In the genomic region with DNA sequence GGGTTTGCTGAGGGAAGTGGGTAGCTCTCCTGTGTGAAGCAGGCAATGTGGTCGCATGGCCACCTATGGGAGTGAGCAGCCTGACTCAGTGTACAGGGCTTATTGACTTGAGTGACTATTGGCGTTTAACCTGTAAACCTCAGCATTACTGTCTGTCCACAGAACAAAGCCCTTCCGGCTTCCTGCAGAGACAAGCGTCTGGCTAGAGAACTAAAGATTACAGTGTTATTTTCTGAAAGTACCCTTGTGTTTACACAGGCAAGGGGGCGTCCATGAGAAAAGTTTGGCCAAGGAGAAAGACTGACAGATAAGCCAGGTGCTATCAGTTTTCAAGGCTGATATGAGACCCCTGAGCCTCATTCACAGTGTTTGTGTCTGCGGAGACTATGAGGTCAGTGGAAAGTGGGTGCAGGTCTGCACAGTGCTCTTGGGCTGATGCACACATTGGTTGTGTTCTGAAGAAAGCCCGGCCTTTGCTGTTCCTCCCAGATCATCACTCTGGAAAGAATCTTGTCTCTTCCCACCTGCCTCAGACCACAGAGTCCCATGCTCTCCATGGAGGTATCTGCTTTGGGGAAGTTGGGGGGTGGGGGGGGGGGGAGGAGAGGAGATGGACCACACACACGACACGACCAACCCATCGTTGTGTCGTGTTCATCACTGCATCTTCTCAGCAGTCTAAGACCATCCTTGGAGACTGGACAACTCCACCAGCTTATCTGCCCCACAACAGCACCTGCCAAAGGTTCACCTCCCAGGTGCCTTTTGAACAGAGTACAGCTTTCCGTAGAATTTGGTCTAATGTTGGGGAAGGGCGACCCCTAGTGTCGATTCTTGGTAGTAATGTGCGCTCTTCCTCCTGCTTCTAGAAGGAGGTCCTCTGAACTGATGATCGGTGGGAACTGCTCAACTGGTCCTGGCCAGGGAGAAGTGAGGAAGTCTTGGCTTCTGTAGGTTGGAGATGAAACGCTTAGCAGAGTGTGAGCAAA, we compare ENCODE assay signal across 7 mouse cellular contexts. TPM values are rescaled to one million over a fixed set of nuclear protein-coding genes. Genes with fewer than 3 reads are reported as not detected.
DNase-seq lines count a peak whose midpoint lies in the region; ATAC-seq and TF ChIP-seq lines count a peak whose summit lies in the region.

No protein-coding gene starts in this region.

- peak; percentile 73; the same call in 1 of the 2 replicates for TF ChIP-seq CTCF in small intestine, adult 2 months (IDR thresholded peaks at IDR 0.05; ENCODE audit: extremely low read depth, insufficient read length, insufficient replicate concordance, low read depth, low read length)

- H3K27ac ChIP-seq in midbrain, embryonic 10.5 days (replicated peaks) = no peak overlapping the region
- no peak overlapping the region for H3K27ac ChIP-seq in small intestine, adult 2 months (ENCODE audit: insufficient read depth, low read depth, low read length)

- WGBS in midbrain, embryonic 10.5 days = 34% methylated on average over 17 of the region's 17 CpGs
- 11% methylated on average over 17 of the region's 17 CpGs for WGBS in small intestine, adult 2 months

- intact Hi-C loops in left cerebral cortex, postnatal 25 days (cut with DNase I) = loop anchor here (5.0 to 10.0 kb wide), 4 partner anchors 230 to 760 kb away; a partner anchor contains a TSS

- peaks cover 18% of the 10 kb centered on the region for H3K4me1 ChIP-seq in midbrain, embryonic 10.5 days
- H3K4me1 ChIP-seq in small intestine, adult 2 months (ENCODE audit: control insufficient read depth, insufficient read depth, insufficient read length, low read length) = peaks cover 3% of the 10 kb centered on the region; the same call in 1 of the 2 replicates

- no peaks in the 10 kb centered on the region for H3K36me3 ChIP-seq in midbrain, embryonic 10.5 days
- no peaks in the 10 kb centered on the region for H3K36me3 ChIP-seq in small intestine, adult 2 months (ENCODE audit: control insufficient read depth, insufficient read depth, low read length)

- peak; percentile 69 for ATAC-seq in activated CD4-positive, CD25-positive, alpha-beta regulatory T cell, adult 4 months

- no peaks in the 10 kb centered on the region for H3K9me3 ChIP-seq in midbrain, embryonic 10.5 days (replicated peaks)

- no peak for TF ChIP-seq POLR2A in small intestine, adult 2 months (IDR thresholded peaks at IDR 0.05; ENCODE audit: low read depth, low read length)

- peaks cover 33% of the 10 kb centered on the region for H3K27me3 ChIP-seq in midbrain, embryonic 10.5 days (ENCODE audit: low read depth, poor library complexity, severe bottlenecking)
- no peaks in the 10 kb centered on the region for H3K27me3 ChIP-seq in small intestine, adult 2 months (ENCODE audit: control insufficient read depth, insufficient read depth, low read length)

- DNase-seq in cerebellum, postnatal 25 days = peak; percentile 82 to 87
- DNase-seq in gastrocnemius, adult 8-10 months (ENCODE audit: low spot score in 2 of 2) = peak; percentile 30 to 41
- DNase-seq in hindlimb bud, embryonic 11.5 days (ENCODE audit: extremely low spot score, low read depth, low spot score) = peak; percentile 69
- DNase-seq in left cerebral cortex, postnatal 25 days (ENCODE audit: low spot score in 2 of 2) = peak; percentile 61 to 63
- DNase-seq in midbrain, embryonic 10.5 days (ENCODE audit: low spot score) = peak; percentile 73

- no peak overlapping the region; the same call in 1 of the 2 replicates for H3K4me3 ChIP-seq in midbrain, embryonic 10.5 days
- no peak overlapping the region for H3K4me3 ChIP-seq in small intestine, adult 2 months (ENCODE audit: low read depth, low read length)

RNA-seq across cellular contexts. Expression of a gene that starts 40.0 kb away (rescaled TPM):
- polyA plus RNA-seq in activated CD4-positive, CD25-positive, alpha-beta regulatory T cell, adult 4 months (2017; shearing (Covaris generic)) = not detected
- 10 to 100 TPM; 12.2 to 60.0 (median 32.3) TPM for total RNA-seq in gastrocnemius, adult 8-10 months (2022)
- 100 to 1,000 TPM; 136 to 141 TPM for total RNA-seq in left cerebral cortex, postnatal 25 days (2021)
- polyA plus RNA-seq in midbrain, embryonic 10.5 days (2016; fragmentation: Nextera tagmentation; extraction: Ambion mirVana) = 17.4 and 29.0 TPM in 2 replicates
- polyA plus RNA-seq in small intestine, adult 2 months (2012; rRNA removed) = 0.06 and 0.35 TPM in 2 replicates

Comparison
In these comparisons a context has a peak if more than half of its experiments do, and no peak if none do; other contexts are left out.
1. RNA of a gene that starts 40.0 kb away (polyA plus RNA-seq): 17.4 to 29.0 TPM in midbrain, embryonic 10.5 days; 0.06 to 0.35 TPM in small intestine, adult 2 months and not detected in activated CD4-positive, CD25-positive, alpha-beta regulatory T cell, adult 4 months; every median in the first group is over 10 times any median in the second.
2. Peak in every context shown above with its lines, with median percentiles within 50 percentile points of each other: DNase-seq.